Mouse (Mus musculus) retina, postnatal 1 day (tissue): Measurements from ENCODE around the gene Ccnd1.

ENCODE experiments used
- DNase-seq: peaks from one replicate; pipeline ENCODE4 v3.0.0-alpha.2; 2012

Gene Ccnd1

DNA sequence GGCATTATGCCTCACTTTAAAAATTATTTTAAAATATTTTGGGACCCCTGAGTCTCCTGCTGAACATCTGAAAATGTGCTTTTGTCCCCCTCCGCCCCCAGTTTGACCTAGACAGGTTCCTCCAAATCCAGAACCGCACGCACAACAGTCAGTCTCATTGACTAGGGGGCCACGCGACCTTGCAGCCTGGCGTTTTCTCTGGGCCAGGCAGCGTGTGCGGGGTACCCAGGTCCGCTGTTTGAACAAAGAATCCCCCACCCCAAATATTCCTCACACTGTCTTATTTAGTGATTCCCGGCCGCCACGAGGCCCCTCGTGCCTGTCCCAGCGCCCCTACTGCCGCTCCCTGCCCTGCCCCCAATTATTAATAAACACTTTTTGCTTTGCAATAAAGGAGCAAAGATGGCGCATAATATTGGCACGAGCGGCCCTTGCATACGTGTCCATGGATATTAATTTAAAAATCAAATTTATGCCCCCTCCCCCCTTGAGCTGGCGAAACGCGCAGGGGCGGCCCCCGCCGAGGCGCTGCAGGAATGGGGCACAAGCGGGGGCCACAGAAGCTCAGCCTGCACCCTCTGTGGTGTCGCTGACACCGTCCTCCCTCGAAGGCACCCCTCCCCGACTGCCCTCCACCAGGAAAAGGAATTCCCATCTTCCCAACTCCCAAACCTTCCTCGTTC, 923 bp downstream of the Ccnd1 start:
- peak; percentile 40 for DNase-seq

DNA sequence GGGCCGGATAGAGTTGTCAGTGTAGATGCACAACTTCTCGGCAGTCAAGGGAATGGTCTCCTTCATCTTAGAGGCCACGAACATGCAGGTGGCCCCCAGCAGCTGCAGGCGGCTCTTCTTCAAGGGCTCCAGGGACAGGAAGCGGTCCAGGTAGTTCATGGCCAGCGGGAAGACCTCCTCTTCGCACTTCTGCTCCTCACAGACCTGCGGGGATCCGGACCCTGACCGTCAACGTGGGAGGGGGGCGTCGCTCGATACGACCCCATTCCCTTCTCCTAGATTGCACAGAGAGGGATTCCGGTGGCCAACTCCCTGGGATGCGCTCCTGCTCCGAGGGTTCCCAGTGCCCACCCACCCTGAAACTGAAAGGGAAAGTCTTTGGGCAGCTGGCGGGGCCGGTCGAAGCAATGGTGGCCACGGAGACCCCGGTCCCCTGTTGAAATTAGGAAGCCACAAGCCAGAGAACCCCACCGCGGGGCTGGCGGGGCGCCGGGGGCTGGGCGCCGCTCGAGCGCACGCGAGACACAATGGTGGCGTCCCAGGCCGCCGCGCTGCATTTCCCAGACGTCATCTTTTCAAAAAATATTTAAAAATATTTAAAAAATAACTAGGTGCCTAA, 1.7 kb downstream of the Ccnd1 start:
- DNase-seq, result no peak

DNA sequence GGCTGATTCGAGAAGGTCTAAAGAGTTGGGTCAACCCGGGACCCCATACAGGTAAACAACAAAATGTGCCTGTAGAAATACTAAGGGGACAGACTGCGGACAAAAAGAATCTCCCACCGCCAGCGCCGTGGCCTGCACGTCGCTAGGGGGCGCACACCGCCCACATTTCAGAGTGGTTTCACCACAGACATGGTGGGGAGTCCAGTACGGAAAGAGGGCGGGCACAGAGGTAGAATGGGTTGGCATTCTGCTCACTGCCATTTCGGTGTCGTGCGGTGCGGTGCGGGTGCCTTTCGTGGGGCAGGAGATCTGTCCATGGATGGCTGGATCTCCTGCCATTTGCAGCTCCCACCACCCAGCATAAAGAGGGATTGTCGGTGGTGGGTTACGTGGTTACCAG, 2.2 kb downstream of the Ccnd1 start:
- DNase-seq, result peak; percentile 91

DNA sequence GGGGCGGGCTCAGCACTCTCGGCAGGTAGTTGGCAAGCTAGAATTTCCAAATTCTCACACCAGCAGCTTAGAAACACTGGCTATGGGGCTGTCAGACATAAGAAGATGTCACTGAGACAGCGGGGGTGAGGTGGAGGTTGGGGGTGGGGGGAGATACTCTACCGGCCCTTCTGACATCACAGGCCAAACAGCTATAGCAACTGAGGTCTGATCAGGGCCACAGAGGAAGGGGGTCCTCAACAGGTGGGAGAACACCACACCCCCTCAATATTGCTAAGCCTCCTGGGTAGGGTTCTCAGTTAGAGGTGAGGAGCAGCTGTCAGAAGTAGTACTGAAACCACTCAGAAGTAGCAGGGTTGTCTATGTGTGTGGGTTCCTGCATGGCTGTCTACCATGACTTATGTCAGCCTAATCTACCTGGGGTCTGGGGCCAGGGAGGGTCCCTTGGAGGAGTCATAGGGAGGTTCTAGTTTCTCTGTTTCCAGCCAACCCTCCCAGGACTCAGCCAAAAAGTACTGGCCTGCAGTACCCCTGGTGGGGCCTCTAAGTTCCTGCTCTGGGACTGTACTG, 3.3 kb downstream of the Ccnd1 start:
- DNase-seq, result peak; percentile 7

DNA sequence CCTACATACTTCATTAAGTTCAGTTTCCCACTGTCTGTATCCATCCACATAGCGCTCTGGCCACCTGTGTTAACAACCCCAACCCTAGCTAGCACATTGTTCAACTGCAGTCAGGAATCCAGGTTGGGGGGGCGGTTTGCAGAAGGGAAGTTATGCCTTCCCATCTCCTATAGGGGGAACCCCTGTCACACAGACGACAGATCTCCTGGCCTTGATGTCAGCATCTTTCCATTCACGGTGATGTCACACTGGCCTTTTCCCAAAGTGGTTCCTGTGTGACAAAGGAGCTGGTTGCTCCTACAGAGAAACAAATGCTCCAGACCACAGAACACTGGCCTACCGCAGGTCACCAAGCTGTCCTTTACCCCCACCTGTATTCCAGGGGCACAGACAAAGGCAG, 4.2 kb downstream of the Ccnd1 start:
- DNase-seq, result peak; percentile 81

DNA sequence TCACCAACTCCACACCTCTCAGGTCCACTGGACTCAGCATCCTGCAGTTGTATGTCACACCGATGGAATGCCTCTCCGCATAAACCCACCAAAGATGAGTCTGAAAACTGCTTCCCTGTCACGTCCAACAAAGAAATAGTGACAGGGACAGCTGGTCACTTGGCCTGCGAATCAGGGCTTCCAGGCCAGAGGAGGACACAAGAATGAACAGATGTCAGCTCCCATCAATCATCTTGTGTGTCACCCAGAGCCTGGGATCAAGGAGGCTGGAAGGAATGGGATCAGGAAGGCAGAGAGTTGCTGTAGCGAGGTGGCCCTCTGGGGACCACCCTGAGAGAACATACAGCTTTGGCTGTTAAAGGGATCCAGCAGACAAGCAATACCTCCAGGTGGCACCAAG, 4.8 kb downstream of the Ccnd1 start:
- peak; percentile 71 for DNase-seq

DNA sequence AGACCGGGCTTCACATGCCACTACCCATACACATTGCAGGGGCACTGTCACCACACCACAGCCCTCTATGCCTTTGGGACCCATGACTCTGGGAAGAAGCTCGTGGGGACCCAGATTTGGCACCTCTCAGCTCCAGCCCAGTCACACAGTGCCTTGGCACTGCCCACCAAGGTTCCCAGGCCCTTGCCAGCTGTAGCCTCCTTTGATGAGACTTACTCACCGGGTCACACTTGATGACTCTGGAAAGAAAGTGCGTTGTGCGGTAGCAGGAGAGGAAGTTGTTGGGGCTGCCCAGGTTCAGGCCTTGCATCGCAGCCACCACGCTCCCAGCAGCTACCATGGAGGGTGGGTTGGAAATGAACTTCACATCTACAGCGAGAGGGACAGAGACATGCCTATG, 5.9 kb downstream of the Ccnd1 start:
- peak; percentile 17 for DNase-seq

DNA sequence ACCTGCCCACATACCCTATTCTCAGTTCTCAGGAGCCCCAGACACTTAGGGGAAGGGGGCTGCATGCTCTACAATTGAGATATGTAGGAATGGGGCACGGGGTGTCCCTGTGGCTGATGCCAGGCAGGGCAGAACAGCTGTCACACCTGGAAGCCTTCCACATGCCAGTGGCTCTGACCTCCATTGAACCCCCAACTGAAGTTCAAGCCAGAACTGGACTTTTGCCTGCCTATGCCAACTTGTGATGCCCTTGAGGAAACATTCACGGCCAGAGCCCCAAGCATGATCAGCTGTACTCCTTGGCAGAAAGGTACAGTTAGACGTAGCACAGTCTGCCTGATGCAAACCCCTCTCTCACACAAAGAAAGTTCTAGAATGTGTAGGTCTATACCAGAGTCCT, 6.4 kb downstream of the Ccnd1 start:
- peak; percentile 11 for DNase-seq

DNA sequence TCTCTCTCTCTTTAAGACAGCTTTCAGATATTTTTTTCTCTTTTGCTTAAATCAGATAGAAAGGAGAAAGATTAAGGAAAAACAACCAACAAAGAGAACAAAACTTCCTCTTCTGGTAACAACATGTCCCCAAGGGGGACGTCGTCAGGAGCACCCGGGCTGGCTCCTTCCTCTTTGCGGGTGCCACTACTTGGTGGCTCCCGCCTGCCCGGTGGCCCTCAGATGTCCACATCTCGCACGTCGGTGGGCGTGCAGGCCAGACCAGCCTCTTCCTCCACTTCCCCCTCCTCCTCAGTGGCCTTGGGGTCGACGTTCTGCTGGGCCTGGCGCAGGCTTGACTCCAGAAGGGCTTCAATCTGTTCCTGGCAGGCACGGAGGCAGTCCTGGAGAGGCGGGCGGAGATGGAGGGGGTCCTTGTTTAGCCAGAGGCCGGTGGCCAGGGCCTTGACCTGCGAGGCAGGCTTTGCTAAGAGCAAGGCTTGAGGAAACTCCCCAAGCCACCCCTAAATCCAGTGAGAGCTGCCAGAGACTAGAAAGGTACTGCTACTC, 7.3 kb downstream of the Ccnd1 start:
- DNase-seq, result peak; percentile 28

DNA sequence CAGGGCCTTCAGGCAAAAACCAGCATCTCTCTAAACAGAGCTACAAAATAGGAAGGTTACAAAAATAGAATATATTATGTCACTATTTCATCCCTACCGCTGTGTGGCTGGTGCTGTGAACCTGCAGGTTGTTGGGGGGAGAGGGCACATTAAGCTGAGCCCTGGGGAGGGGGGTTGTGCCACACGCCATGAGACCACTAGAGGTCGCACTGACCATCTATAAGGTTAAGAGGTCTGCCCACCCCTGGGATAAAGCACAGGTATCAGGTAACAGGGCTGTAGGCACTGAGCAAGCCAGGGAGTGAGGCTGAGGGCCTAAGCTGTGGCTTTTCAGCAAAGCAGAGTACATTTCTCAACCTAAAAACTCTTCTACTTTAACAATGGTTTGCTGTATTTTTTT, 7.9 kb downstream of the Ccnd1 start:
- DNase-seq, result peak; percentile 79

DNA sequence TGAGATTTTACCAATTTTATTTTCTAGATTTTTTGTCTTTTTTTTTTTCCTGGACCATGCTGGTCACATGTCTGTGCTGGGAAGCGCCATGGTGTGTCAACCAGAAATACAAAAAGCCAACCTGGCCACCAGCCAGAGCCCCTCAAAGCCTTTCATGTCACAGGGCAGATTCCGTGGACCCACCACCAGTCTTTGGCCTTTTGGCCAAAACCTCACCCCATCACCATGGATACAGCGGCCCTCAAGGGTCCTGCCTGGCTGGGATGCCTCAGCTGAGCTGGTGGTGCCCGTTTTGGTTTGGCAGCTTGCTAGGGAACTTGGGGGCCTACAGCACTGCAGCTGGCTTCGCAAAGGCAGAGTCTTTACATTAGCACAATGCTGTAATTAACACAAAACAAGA, 9.8 kb downstream of the Ccnd1 start:
- DNase-seq, result peak; percentile 77

DNA sequence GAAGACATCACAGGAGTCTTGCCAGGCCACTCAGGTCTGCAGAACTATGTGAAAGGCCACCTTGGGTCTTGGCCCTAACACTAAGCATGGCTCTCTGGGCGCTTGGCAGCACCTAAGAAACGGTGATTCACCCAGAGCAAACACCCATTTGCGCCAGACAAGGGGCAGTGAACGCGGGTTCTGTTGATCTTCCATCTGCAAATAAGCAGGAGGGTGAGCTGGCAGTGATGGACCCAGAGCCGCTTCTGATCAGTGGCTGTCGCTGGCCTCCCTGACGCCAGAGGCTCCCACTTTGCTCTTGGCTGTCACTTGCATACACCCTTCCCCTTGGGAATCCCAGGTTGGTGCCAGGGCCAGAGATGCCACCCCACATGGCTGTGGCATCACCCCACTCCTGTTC, 10.2 kb downstream of the Ccnd1 start:
- peak; percentile 68 for DNase-seq

DNA sequence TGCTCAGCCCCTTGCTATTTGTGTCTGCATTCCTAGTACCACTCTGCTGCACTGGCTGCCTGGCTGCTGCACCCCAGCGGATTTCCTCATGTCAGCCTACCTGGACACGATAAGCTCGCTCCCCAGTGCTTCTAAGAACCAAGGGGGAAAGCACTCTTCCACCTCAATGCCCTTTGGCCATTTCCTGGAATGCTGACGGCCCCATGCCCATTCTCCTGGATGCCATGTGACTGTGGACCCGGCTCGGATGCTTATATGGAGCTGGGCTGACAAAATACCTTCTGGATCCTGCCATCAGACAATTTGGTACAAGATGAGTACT, 10.9 kb downstream of the Ccnd1 start:
- DNase-seq, result peak; percentile 73

DNA sequence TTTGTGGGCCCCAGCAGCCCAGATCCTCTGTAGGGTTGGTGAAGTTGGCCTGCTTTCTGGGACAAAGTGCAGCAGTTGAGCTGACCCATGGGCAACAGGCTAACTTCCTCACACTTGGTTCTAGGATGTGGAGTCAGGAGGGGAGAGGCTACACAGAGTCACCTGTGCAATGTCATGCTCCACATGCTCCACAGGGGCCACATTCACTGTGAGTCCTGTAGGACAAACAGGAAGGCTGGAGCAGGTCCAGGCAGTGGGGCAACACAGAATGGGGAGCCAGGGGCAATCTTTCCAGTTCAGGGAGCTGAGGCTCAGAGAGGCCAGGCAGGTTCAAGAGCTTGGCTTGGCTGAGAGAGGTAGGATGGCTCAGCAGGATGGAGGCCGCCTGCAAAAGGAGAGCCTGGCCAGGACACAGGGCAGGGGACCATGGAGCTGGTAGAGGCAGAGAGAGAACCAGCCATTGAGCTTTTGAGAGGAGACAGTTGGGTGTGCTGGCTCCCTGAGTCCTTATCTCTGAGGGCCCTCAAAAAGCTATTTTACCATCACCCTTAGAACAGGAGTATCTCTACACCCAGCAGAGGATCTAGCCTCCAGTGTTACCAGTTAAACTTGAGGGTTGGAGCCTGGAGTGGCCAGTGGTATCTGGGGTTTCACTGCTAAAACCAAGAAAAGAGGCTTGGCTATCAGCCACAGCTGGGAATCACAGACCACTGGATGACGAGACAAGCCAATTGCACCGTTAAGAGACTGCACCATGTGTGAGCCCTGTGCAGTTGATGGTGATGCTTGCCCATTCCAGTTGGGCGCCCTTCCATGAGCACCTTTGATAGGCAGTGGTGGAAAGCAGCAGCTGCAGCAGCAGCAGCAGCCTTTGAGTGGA, 11.5 kb downstream of the Ccnd1 start:
- DNase-seq, result peak; percentile 47

DNA sequence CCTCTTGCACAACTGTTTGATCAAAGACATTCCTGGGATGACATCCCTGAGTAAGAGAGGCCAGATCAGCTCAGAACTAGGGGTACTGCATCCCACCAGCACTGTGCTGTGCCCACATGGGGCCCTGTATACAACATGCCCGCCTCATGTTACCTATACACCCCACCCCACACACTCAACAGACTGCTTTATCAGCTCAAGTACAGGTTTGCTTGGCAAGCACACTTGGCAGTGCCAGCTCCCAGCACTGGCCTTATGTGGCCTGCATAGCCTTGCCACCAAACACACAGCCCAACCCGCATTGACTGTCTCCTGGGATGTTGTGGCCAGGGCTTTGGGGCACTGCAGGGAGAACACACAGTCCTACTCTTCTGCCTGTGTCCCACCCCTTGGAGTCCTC, 12.1 kb downstream of the Ccnd1 start:
- peak; percentile 51 for DNase-seq

DNA sequence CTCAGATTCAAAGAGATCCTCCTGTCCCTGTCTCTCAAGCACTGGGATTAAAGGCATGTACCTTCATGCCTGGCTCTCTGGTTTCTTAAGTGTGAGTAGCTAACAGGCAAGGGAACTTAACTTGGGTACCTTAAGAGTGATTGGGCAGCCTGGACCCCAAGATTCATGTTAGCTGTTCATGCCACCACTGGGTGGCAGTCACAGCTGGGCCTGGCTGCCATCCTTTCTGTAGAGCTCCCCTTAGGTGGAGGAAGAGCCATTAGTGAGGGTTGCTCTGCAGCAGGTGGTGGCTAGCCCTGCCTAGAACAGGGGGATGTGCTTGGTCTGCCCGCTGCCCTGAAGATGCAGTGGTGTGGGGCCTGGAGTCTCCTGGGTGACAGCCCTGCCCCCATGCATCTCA, 20.9 kb downstream of the Ccnd1 start:
- peak; percentile 57 for DNase-seq

DNA sequence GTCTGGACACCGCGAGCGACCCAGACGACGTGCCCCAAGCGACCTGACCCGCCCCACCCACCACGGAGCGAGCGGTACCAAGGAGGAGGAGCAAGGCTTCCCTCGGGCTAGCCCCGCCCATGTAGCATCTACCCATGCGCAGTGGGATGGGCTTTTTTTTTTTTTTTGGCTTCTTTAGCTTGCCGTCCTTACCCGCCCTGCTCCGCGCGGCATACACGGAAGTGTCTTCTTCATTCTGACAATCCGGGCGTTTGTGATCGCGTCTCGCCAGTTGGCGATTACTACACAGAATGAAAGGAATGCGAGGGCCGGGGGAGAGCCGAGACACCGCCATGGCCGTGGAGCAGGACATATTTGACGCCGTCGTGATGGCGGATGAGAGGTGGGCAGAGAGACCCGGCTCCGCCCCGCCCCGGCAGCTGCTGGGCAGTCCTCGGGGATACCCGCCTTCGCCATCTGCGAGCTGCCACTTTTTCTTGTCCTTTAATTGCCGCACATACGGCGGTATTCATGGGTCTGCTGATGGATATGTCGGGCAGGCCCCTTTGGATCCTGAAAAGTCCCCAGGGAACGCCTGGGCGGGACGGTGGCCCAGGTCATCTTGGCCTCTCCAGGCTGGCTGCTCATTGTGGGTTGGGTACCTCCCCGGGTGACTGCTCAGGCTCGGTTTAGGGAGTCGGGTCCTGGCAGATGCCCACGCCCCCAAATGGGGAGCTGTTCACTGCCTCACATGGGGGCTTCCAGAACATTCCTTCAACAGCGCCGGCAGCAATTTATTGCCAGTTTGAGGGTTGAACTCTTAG, 24.6 kb downstream of the Ccnd1 start, which contains the start of gene LTO1:
TSS of gene LTO1 (plus strand) at position 153 of the 803 bp plus-strand sequence.
- peak; percentile 97 for DNase-seq

DNA sequence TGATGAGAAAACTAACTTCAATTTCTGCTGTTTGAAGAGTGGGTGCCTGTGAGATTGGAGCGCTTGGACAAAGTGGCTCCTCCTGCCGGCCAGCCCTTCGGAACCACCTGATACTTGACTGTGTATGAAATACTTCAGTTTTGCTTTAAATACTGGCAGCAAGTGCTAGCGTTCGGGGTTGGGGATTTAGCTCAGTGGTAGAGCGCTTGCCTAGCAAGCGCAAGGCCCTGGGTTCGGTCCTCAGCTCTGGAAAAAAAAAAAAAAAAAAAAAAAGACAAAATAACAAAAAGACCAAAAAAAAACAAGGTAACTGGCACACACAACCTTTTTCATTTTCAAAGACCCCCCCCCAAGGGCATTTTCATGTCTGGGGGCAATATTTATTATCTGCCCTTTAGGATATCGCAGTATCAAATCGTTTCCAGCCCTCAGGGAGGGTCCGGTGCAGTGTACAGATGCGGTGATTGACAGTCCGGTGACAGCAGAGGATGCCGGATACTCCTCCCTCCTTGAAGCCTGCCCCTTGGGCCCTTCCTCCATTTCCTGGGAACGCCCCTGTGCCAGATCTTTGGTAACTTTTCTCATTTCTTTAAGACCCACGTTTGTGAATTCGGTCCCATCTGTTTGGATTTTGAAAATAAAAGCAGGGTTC, 25.3 kb downstream of the Ccnd1 start:
- DNase-seq, result no peak

DNA sequence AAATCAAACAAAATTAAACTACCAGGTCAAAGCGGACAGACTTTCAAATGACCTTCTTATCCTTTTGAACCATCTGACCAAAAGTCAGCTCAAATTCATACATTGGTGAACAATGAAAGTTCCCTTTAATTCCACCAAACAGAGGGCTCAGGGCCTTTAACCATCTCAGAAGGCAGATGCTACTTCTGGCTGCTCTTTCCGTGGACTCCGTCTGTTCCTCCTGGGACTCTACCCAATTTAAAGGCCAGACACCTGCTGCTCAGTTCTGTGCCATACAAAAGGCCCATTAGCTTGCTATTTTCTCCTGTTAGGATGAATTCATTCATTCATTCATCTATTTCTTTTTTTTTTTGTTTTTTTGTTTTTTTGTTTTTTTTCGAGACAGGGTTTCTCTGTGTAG, 26.8 kb downstream of the Ccnd1 start:
- DNase-seq, result no peak

DNA sequence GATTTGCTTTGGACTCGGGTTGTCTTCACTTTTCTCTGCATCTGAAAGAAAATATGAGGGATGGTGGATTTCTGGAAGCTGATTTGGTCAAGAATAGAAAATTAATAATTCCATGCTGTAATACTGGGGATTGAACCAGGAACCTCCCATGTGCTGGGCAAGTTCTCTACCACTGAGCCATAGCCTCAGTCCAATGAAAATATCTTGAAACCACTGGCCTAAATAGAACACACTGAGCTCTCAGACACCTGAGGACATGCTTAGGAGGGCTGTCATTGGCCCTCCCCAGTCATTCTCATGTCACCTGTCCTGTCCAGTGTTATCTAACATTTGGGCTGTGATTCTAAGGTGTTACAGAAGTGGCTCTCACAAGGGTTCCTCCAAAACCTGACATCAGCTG, 28.6 kb downstream of the Ccnd1 start:
- DNase-seq, result no peak

DNA sequence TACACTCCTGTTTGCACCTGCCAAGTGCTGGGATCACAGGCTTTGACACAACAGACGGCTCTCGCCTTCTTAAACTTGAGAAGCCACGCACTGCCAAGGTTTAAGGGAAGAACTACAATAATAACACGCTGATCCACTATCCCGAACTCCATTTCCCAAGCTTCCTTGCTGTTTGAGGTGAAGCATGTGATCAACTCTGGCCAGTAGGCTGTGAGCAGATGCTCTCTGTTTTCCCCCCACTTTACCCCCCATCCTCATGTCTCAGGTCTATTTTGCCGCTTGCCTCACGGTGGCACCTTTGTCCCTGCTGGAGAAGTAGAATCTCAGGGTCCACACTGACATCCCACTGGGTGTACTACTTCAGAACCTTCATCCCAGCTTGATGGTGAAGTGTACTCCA, 31.0 kb downstream of the Ccnd1 start:
- peak; percentile 44 for DNase-seq

DNA sequence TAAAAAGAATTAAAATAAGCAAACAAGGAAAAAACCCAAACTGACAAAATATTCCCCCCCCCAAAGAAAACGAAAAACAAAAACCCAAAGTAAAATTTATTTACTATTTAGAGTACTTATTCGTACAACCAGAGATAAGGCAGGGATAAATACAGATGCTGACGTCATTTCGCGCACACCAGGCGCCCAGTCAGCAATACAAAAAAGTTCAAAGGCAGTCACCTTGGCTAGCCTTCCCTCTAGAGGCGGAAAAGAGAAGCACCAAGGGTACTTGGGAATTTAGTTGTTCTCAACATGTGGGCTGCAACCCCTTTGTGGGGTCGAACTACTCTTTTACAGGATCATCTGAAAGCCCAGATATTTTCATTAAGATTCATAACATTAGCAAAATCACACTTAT, 31.9 kb downstream of the Ccnd1 start:
- DNase-seq, result no peak
